ENCODE assay signal across 17 mouse cellular contexts in genomic region chr2:122452426-122452825, GRCm38 (mm10). TPM values are rescaled to one million over a fixed set of nuclear protein-coding genes. Genes with fewer than 3 reads are reported as not detected.
"Had no signal": no experiment of that assay in that cellular context is flagged by ENCODE, and none has a peak within 500 bp of the region (broad histone marks: within the 10 kb centered on the region; RNA-seq: fewer than 3 reads in every experiment).

No protein-coding gene starts in this region.

- H3K27ac ChIP-seq: kidney, postnatal 0 days; liver, embryonic 13.5 days; lung, embryonic 15.5 days; midbrain, embryonic 12.5 days; neural tube, embryonic 15.5 days; stomach, postnatal 0 days had no signal

- H3K27me3 ChIP-seq: liver, embryonic 13.5 days; lung, embryonic 15.5 days; midbrain, embryonic 12.5 days; neural tube, embryonic 15.5 days had no signal

- H3K4me3 ChIP-seq: liver, embryonic 13.5 days; lung, embryonic 15.5 days; midbrain, embryonic 12.5 days; myocyte; neural tube, embryonic 15.5 days had no signal

- H3K9ac ChIP-seq: liver, embryonic 13.5 days; liver, postnatal 0 days; lung, embryonic 15.5 days; midbrain, embryonic 12.5 days; neural tube, embryonic 15.5 days had no signal

- H3K4me2 ChIP-seq: liver, embryonic 13.5 days; lung, embryonic 15.5 days; midbrain, embryonic 12.5 days; neural tube, embryonic 15.5 days had no signal

- H3K4me1 ChIP-seq: liver, embryonic 13.5 days; lung, embryonic 15.5 days; midbrain, embryonic 12.5 days; neural tube, embryonic 15.5 days had no signal

- H3K36me3 ChIP-seq: liver, embryonic 13.5 days; lung, embryonic 15.5 days; midbrain, embryonic 12.5 days; neural tube, embryonic 15.5 days had no signal

- ATAC-seq: liver, postnatal 0 days had no signal

- H3K9me3 ChIP-seq: liver, embryonic 13.5 days; lung, embryonic 15.5 days; midbrain, embryonic 12.5 days; neural tube, embryonic 15.5 days had no signal

- DNase-seq: kidney, adult 9 months; left cerebral cortex, postnatal 4 days; liver, embryonic 13.5 days; liver, postnatal 0 days; lung, postnatal 14 days; thymus, postnatal 4 days had no signal

RNA-seq across cellular contexts. Expression of gene Slc28a2, which starts 26.1 kb away (rescaled TPM):
- total RNA-seq: layer of hippocampus, postnatal 14 days had no signal
- polyA plus RNA-seq: midbrain, embryonic 12.5 days; myocyte; neural tube, embryonic 15.5 days had no signal

RNA-seq across cellular contexts. Expression of gene Gm14085, which starts 32.3 kb away (rescaled TPM):
- total RNA-seq: layer of hippocampus, postnatal 14 days; left cerebral cortex, adult 18-20 months; left cerebral cortex, postnatal 10 days had no signal
- polyA plus RNA-seq: kidney, postnatal 0 days; limb, embryonic 14.5 days; liver, embryonic 13.5 days; lung, embryonic 15.5 days; midbrain, embryonic 12.5 days; myocyte; neural tube, embryonic 11.5 days; neural tube, embryonic 15.5 days; stomach, postnatal 0 days had no signal
